Mouse (Mus musculus): ENCODE measurements around the gene Rhobtb1.

DNA sequence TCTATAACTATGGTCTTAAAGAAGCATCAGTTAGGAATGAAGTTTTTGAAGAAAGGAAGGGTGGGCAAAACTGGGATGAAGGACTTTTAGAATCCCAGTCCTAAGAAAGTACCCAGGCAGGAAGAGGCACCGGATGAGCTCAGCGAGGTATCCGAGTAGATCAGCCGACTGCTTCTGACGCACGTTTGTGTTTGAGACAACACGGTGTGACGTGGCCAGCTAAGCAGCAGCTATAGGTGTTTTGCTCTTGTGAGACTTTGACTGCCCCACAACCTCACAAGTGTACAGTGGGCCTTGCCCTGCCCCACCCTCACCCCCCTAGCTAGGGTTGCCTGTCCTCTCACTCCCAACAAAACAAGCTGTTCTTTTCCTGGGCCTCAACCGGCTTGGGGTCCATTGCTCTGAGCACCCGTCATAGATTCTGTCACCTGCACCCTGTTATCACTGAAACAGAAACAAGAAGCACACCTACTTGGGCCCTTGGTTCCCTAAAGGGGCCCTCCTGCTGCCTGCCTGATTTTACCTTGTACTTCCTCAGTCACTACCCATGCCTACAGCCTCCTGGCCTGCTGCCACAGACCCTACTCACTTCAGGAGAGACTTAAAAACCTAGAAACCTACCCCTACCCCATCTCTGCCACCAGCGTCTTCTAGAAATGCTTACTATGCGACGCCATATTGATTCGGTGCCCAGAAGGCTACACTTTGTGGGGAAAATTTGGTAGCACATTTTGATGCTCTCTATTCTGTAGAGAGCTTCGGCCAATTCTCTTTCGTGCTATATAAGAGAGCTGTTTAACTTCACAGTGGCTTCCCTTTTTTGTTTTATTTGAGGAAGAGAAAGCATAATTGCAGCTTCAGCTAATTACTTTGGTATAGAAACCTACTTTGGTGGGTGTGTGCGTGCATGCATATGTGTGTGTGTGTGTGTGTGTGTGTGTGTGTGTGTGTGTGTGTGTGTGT, 101.2 kb downstream of the Rhobtb1 start:
- TF ChIP-seq POLR2A (IDR thresholded peaks at IDR 0.05; ENCODE audit: insufficient read length, low read depth) (no peak), TCF12 (IDR thresholded peaks at IDR 0.05; ENCODE audit: insufficient read depth, poor library complexity, severe bottlenecking) (no peak), USF1 (IDR thresholded peaks at IDR 0.05; ENCODE audit: low read depth) (no peak), MYOG (IDR thresholded peaks at IDR 0.05; ENCODE audit: control insufficient read depth in 1 of 3, insufficient read depth in 1 of 3, insufficient read length in 2 of 3, low read depth in 2 of 3) (no peak), MYOD1 (IDR thresholded peaks at IDR 0.05; ENCODE audit: control insufficient read depth in 1 of 3, insufficient read length in 2 of 3, low read depth in 2 of 3) (no peak), SRF (IDR thresholded peaks at IDR 0.05; ENCODE audit: control insufficient read depth, insufficient read length, low read depth) (no peak), MAX (IDR thresholded peaks at IDR 0.05; ENCODE audit: low read depth) (no peak), POLR2AphosphoS2 (IDR thresholded peaks at IDR 0.05; ENCODE audit: insufficient read length, low read depth) (no peak)
